Mouse (Mus musculus) small intestine, adult 2 months (tissue): ENCODE data around the gene Eepd1. TPM values are rescaled to one million over a fixed set of nuclear protein-coding genes. Genes with fewer than 3 reads are reported as not detected.

Experiments used
- H3K27ac ChIP-seq: fragments of 200-500 bp; 2 replicates; pipeline ENCODE4 v1.5.1; 2012; ENCODE audit warnings: low read depth, low read length, control low read depth, inconsistent platforms; ENCODE audit not compliant: insufficient read depth
- H3K27me3 ChIP-seq: fragments of 200-500 bp; 2 replicates; pipeline ENCODE4 v1.6.1; 2012; ENCODE audit warnings: mild to moderate bottlenecking, moderate library complexity, low read length, inconsistent platforms; ENCODE audit not compliant: control insufficient read depth, insufficient read depth
- H3K36me3 ChIP-seq: fragments of 200-500 bp; 2 replicates; pipeline ENCODE4 v1.6.1; 2012; ENCODE audit warnings: mild to moderate bottlenecking, low read length, control low read depth, inconsistent platforms; ENCODE audit not compliant: control insufficient read depth, insufficient read depth
- H3K4me1 ChIP-seq: fragments of 200-500 bp; 2 replicates; pipeline ENCODE4 v1.6.1; 2012; ENCODE audit warnings: low read length, inconsistent platforms, mixed read lengths; ENCODE audit not compliant: control insufficient read depth, insufficient read depth, insufficient read length
- H3K4me3 ChIP-seq: fragments of 200-500 bp; 2 replicates; pipeline ENCODE4 v1.5.1; 2012; ENCODE audit warnings: low read depth, mild to moderate bottlenecking, control low read depth, inconsistent platforms, low read length, moderate library complexity
- CTCF ChIP-seq: fragments of 200-500 bp; IDR thresholded peaks from 2 replicates; pipeline ENCODE4 v1.5.1; 2012; ENCODE audit warnings: low read depth, mild to moderate bottlenecking, control low read depth, inconsistent platforms, low read length, moderate library complexity, mixed read lengths; ENCODE audit not compliant: insufficient replicate concordance, insufficient read length; ENCODE audit errors: extremely low read depth
- POLR2A ChIP-seq: fragments of 200-500 bp; IDR thresholded peaks from 2 replicates; pipeline ENCODE4 v1.6.1; 2012; ENCODE audit warnings: low read depth, mild to moderate bottlenecking, control low read depth, inconsistent platforms, low read length, moderate library complexity
- WGBS: fragments of 180-500 bp; shearing (Covaris S2); methylation state at CpG from one replicate; pipeline ENCODE4 v1.1.7; 2018; 5-methylcytosine and 5-hydroxymethylcytosine counted together
- polyA plus RNA-seq: library from polyadenylated mRNA; depleted of rRNA; stranded (reverse); fragments of >200 nt; gene quantifications from 2 replicates; pipeline ENCODE4 v1.2.3, GENCODE M21; 2012

The Eepd1 gene
- polyA plus RNA-seq, 1 experiment = 22.7 TPM

DNA sequence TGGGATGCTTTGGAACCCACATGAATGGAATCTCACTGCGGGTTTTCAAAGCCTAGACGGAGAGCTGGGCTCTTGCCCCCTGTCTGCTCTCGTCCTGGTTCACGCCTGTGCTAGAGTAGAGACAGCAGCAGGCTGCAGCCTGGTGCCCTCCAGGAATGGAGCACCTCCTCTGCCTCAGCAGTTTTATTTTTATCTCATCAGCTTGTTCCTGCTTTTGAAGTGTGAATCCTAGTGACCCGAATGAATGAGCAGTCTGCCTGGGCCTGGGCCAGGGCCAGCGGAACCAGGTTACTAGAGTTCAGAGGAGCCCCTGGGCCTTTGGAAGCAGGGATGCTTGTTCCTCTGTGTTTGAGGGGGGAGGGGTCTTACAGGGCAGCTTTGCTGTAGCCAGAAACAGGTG, 37.8 kb downstream of the Eepd1 start:
- no peaks in the 10 kb centered on the region for H3K36me3 ChIP-seq
- no peak overlapping the region for H3K4me3 ChIP-seq
- WGBS = 73% methylated on average over 6 of the region's 6 CpGs
- no peak overlapping the region for H3K27ac ChIP-seq
- TF ChIP-seq POLR2A (no peak), CTCF (no peak)
- H3K4me1 ChIP-seq = peaks cover 6% of the 10 kb centered on the region; the same call in 1 of the 2 replicates
- H3K27me3 ChIP-seq = no peaks in the 10 kb centered on the region

DNA sequence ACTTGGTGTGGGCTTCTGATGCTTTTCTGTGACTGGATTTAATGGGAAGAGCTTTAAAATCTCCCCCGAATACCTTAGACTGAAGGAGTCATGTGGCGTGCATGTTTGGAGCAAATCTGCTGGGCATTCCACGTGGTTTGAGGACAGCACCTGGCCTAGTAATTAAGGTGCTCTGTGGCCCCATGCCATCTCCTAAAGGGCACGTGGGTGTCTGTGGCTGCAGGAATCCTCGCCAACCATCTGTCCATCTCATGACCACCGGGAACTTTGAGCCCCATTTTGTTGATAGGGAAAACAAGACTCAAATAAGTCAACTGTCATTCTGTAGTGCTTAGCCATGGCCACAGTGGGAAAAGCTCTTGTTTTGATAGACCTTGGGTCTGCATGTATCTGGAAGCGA, 39.5 kb downstream of the Eepd1 start:
- Histone ChIP-seq H3K27me3 (no peaks in the 10 kb centered on the region), H3K4me3 (no peak overlapping the region), H3K4me1 (peaks cover 6% of the 10 kb centered on the region; the same call in 1 of the 2 replicates), H3K27ac (no peak overlapping the region), H3K36me3 (no peaks in the 10 kb centered on the region)
- no peak for TF ChIP-seq CTCF
- no peak for TF ChIP-seq POLR2A
- 84% methylated on average over 7 of the region's 7 CpGs for WGBS

DNA sequence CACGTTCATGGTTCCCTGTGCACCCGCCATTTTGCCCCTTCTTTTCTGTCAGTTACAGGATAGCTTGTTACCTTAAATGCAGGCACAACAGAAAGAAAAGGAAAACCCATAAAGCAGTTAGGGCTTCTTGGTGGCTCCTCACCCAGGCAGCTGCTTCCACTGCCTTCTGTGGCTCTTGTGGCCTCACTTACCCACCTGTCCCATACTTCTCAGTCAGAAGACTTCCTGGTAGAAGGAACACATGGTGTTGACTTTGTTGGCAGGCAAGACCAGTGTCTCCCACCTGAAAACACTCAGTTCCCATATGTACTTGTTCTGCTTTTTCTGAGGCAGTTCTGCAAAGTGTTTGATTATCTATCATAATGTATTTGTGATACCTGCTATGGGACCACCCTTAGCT, 40.5 kb downstream of the Eepd1 start:
- no peak for TF ChIP-seq CTCF
- no peak for TF ChIP-seq POLR2A
- H3K27ac ChIP-seq = no peak overlapping the region
- H3K36me3 ChIP-seq = no peaks in the 10 kb centered on the region
- H3K27me3 ChIP-seq = no peaks in the 10 kb centered on the region
- H3K4me3 ChIP-seq = no peak overlapping the region
- WGBS = 86% methylated on average over 2 of the region's 2 CpGs
- peaks cover under 1% of the 10 kb centered on the region; the same call in 1 of the 2 replicates for H3K4me1 ChIP-seq

DNA sequence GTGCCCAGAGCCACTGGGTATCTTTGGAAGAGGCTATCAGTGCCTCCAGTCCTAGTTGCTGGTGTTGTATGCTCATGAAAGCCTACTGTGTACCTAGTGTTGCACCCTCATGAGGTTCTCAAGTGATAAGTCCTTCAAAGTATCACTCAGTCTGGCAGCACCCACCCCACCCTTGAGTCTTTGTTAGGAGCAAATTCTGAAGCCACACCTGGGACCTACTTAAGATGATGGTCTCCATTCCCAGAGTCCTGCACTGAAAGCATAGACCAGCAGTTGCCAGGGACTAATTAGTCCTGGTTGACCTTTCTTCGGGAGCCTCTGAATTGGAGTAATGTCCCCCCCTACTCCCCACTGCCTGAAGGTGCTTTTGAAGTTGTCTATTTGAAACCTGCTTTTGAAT, 45.2 kb downstream of the Eepd1 start:
- no peaks in the 10 kb centered on the region for H3K4me1 ChIP-seq
- H3K27ac ChIP-seq = no peak overlapping the region
- TF ChIP-seq POLR2A (no peak), CTCF (no peak)
- no peaks in the 10 kb centered on the region for H3K36me3 ChIP-seq
- 80% methylated on average over 1 of the region's 1 CpGs for WGBS
- H3K27me3 ChIP-seq = no peaks in the 10 kb centered on the region
- H3K4me3 ChIP-seq = no peak overlapping the region

DNA sequence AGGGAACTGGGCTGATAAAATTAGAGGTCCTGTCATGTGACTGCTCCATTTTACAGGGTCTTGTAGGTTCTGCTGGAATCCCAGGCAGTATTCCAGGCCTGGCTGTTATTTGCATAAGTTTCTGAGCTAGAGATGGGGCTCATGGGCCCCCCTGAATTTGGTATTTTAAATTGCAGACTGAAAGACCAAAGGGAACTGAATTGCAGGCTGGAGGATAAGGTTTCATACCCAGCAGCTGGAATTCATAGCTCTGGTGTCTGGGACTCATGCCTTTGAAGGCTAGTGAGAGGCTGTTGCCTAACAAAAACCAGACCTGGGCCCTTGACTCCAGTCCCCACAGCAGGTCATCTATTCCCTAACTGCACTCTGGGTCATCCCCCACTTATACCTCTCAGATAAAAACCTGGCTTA, 45.6 kb downstream of the Eepd1 start:
- Histone ChIP-seq H3K4me3 (no peak overlapping the region), H3K27ac (no peak overlapping the region), H3K4me1 (no peaks in the 10 kb centered on the region), H3K36me3 (no peaks in the 10 kb centered on the region), H3K27me3 (no peaks in the 10 kb centered on the region)
- TF ChIP-seq CTCF (no peak), POLR2A (no peak)

DNA sequence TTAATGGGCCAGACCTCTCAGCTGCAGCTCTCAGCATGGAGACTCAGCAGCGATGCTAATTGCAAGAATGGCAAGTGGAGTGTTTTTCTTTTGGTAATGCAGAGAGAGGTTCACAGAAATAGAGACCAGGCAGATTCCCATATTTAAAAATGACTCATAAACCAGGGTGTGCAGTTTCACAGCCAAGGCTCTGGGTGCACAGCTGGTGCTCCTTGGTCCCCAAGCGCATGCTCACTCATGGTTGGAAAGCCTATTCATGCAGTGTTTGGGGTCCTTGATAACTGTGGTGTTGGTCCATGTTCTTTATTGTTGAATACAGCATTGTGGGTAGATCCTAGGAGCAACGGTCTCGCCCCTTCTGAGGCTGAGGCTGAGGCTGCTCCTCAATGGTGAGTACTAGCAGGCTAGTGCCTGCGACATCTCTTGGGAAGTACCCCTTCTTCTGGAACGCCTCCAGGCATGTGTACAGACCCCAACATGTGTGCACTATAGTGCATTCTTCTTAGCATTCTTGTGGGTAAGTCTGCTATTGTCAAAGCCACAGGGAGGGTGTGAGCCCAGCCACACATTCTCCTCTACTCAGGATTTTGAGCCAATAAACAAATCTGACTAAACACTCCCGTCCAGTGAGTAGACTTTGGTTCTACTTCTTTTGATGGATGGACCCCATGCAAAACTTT, 46.2 kb downstream of the Eepd1 start:
- TF ChIP-seq CTCF = no peak
- no peak for TF ChIP-seq POLR2A
- Histone ChIP-seq H3K36me3 (no peaks in the 10 kb centered on the region), H3K4me3 (no peak overlapping the region), H3K27me3 (no peaks in the 10 kb centered on the region), H3K27ac (no peak overlapping the region), H3K4me1 (no peaks in the 10 kb centered on the region)
- WGBS = 89% methylated on average over 7 of the region's 7 CpGs

DNA sequence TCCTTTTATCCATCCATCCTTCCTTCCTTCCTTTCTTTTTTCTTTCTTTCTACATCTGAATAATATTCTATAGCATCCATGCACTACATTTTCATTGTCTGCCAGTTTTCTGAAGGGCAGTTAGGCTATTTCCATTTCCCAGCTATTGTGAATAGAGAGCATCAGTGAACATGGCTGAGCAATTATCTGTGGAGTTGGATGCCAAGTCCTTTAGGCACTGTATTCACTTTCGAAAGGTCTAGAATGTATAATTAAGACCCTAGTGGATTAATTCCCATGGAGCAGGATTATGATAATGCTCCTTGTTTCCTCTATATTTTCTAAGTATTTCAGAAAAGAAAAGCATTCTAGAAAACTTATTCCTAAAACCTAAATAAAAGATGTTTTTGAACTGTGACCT, 50.3 kb downstream of the Eepd1 start:
- TF ChIP-seq CTCF (no peak), POLR2A (no peak)
- no peaks in the 10 kb centered on the region for H3K4me1 ChIP-seq
- no peaks in the 10 kb centered on the region for H3K36me3 ChIP-seq
- no peak overlapping the region for H3K4me3 ChIP-seq
- H3K27me3 ChIP-seq = no peaks in the 10 kb centered on the region
- H3K27ac ChIP-seq = no peak overlapping the region
- WGBS = 96% methylated on average over 1 of the region's 1 CpGs

DNA sequence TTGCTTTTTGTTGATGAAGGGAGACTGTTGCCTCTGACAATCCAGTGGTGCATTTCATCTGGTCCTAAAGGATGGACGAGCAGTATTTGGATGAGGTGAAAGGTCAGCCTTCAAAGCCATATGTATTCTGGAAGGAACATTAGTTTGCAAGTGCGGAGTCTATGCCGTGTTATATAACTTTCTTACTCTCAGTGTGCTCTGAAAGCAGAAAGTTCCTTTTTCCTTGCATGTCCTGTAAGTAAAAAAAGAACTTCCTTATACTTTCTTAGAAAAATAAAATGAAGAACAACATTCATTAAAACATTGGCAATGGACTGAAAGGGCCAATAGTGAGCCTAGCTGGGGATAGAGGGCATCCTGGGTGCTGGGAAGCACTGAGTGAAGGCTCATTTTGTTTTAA, 50.8 kb downstream of the Eepd1 start:
- Histone ChIP-seq H3K36me3 (no peaks in the 10 kb centered on the region), H3K27me3 (no peaks in the 10 kb centered on the region), H3K27ac (no peak overlapping the region), H3K4me3 (no peak overlapping the region), H3K4me1 (no peaks in the 10 kb centered on the region)
- TF ChIP-seq CTCF (no peak), POLR2A (no peak)
- 72% methylated on average over 3 of the region's 3 CpGs for WGBS
